Mouse (Mus musculus) ES-Bruce4 (cell line): ENCODE measurements around the gene Sestd1.

Experiments used
- CTCF ChIP-seq: IDR thresholded peaks from one replicate; pipeline ENCODE4 v1.8.1; 2011; ENCODE audit warnings: low read depth, low read length
- EP300 ChIP-seq: IDR thresholded peaks from 2 replicates; pipeline ENCODE4 v1.6.1; 2011; ENCODE audit warnings: low read depth, low read length; ENCODE audit not compliant: insufficient read depth
- POLR2A ChIP-seq: IDR thresholded peaks from one replicate; pipeline ENCODE4 v1.8.1; 2011; ENCODE audit warnings: low read length; ENCODE audit not compliant: insufficient read depth

DNA sequence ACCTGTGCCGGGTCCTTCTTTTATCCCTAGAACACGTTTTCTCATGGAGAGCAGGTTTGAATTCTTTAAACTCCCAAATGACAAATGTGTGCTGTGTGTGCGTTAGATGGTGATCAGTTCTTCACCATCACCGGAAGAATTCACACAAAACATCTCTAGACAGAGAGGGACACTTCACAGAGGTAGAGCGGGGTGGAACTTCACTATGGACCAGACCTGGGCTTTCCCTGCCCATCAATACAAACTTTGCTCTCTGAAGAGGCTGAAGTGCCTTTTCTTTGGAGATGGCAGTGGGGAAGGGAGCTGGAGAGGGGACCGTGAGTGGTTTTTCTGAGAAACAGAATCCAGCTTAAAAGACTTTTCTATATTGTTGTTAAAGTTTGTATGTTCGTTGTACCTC, 111.6 kb downstream of the Sestd1 start:
- TF ChIP-seq POLR2A (no peak), CTCF (no peak), EP300 (no peak)
